Mouse (Mus musculus) megakaryocyte progenitor cell, adult 5-6 weeks (primary cell): ENCODE measurements around the gene Steap3. TPM values are rescaled to one million over a fixed set of nuclear protein-coding genes. Genes with fewer than 3 reads are reported as not detected.

Source experiments
- ATAC-seq: replicated peaks from 2 replicates; pipeline ENCODE4 v1.8.0; 2016; ENCODE audit warnings: mild to moderate bottlenecking, moderate TSS enrichment, inconsistent platforms; ENCODE audit not compliant: poor library complexity
- total RNA-seq, 2 experiments: library from RNA; stranded (forward) in 1 of 2; stranded (reverse) in 1 of 2; fragments of 157-497, 149-512 nt in 1 of 2; fragments of 200-1000 nt in 1 of 2; gene quantifications; 2 replicates each; pipeline versions ENCODE4 v1.2.3 to v1.2.4; 2015 to 2017

Gene Steap3
- total RNA-seq, 2 experiments from 2014 or later: 7.5 to 34.2 TPM

- ATAC-seq: no peak
Measured at GRCm38 (mm10) chr1:120161502-120161901, 111.0 kb downstream of the Steap3 start.

GRCm38 (mm10) chr1:120158474-120159127, 113.9 kb downstream of the Steap3 start:
- ATAC-seq: no peak

- peak; percentile 86 for ATAC-seq
Measured at GRCm38 (mm10) chr1:120155325-120155724, 117.2 kb downstream of the Steap3 start.

- peak; percentile 86 for ATAC-seq
Measured at GRCm38 (mm10) chr1:120154232-120154631, 118.3 kb downstream of the Steap3 start.

GRCm38 (mm10) chr1:120146994-120147393, 125.5 kb downstream of the Steap3 start:
- ATAC-seq: peak; percentile 73

GRCm38 (mm10) chr1:120145527-120146216, 126.8 kb downstream of the Steap3 start:
- no peak for ATAC-seq

- ATAC-seq: no peak
Measured at GRCm38 (mm10) chr1:120142551-120142950, 130.0 kb downstream of the Steap3 start.

Other genes with a start within 250 kb of the Steap3 start
- 0.12 TPM in 1 of 2 replicates, not detected in the other for gene Tmem37, start 198.6 kb downstream of the Steap3 start, total RNA-seq (2015)
- gene Tmem37, start 198.6 kb downstream of the Steap3 start, total RNA-seq (2017): 0.46 TPM in 1 of 2 replicates, not detected in the other
- 344 and 366 TPM in 2 replicates for gene Dbi, start 151.6 kb downstream of the Steap3 start, total RNA-seq (2015)
- gene Dbi, start 151.6 kb downstream of the Steap3 start, total RNA-seq (2017): 314 and 346 TPM in 2 replicates
- gene 3110009E18Rik, start 151.5 kb downstream of the Steap3 start, total RNA-seq (2015): 12.3 and 13.0 TPM in 2 replicates
- gene 3110009E18Rik, start 151.5 kb downstream of the Steap3 start, total RNA-seq (2017): 2.4 and 11.5 TPM in 2 replicates
- not detected in 2 replicates for gene C1ql2, start 67.9 kb upstream of the Steap3 start, total RNA-seq (2015)
- gene C1ql2, start 67.9 kb upstream of the Steap3 start, total RNA-seq (2017): not detected in 2 replicates
- not detected in 2 replicates for gene Marco, start 232.3 kb upstream of the Steap3 start, total RNA-seq (2015)
- gene Marco, start 232.3 kb upstream of the Steap3 start, total RNA-seq (2017): not detected in 2 replicates